8 mouse cellular contexts compared by ENCODE assay signal in the genomic region with DNA sequence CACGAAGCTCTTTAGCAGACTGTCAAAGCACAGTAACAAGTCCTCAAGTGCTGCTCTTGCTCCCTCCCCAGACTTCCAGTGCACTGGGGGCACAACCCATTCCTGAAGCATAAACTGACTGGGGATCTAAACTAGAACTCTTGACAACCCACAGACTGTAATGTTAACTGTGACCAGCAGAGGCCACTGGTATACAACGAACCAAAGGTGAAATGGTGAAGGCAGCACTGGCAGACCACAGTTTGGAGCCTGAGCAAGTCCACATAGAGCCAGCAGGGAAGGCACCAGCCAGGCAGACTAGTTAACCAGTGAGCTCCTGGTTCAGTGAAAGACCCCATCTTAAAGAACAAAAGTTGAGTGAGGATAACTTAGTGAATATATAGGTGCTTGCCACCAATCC. TPM values are rescaled to one million over a fixed set of nuclear protein-coding genes. Genes with fewer than 3 reads are reported as not detected.
A peak's percentile ranks its signal among the peaks of the same experiment; 100 is the strongest.
DNase-seq lines count a peak whose midpoint lies in the region; ATAC-seq and TF ChIP-seq lines count a peak whose summit lies in the region.

No protein-coding gene starts in this region.

- in situ Hi-C loops in Patski (cut with MboI; ENCODE audit: low pct_unique_long_range_greater_than_20kb): loop anchor here (5.0 to 25.0 kb wide), 3 partner anchors 91 to 421 kb away; no protein-coding TSS in a partner anchor

- DNase-seq in 416B (ENCODE audit: low read depth) (peak; percentile 86), Patski (ENCODE audit: low read depth, low spot score) (no peak), liver (peak; percentile 67)
- DNase-seq in cerebellum, adult 9-11 months: peak; percentile 62
- peak; percentile 67 for DNase-seq in gastrocnemius, postnatal 10 days
- peak; percentile 83 for DNase-seq in kidney, adult 2 months
- peak; percentile 86 for DNase-seq in stomach, postnatal 0 days (ENCODE audit: low spot score)

- ATAC-seq in Patski: no peak
- ATAC-seq in neural tube, embryonic 13.5 days (ENCODE audit: low read depth): peak; percentile 40; the same call in 1 of the 2 replicates
- ATAC-seq in stomach, postnatal 0 days (ENCODE audit: low FRiP score, low TSS enrichment): peak; percentile 74

- TF ChIP-seq POLR2A in kidney, adult 2 months (IDR thresholded peaks at IDR 0.05; ENCODE audit: low read depth, low read length): no peak

- peaks cover 10% of the 10 kb centered on the region for H3K4me1 ChIP-seq in kidney, adult 2 months (ENCODE audit: control insufficient read depth, insufficient read depth, low read length)
- H3K4me1 ChIP-seq in neural tube, embryonic 13.5 days (replicated peaks): peaks cover 17% of the 10 kb centered on the region
- H3K4me1 ChIP-seq in stomach, postnatal 0 days (replicated peaks; ENCODE audit: control insufficient read depth, insufficient read depth): no peaks in the 10 kb centered on the region

- no peak for TF ChIP-seq EP300 in stomach, postnatal 0 days (optimal IDR thresholded peaks at IDR 0.05)

- WGBS in kidney, adult 2 months: 8% methylated on average over 2 of the region's 2 CpGs
- WGBS in neural tube, embryonic 13.5 days: 33% methylated on average over 2 of the region's 2 CpGs
- 24% methylated on average over 2 of the region's 2 CpGs for WGBS in stomach, postnatal 0 days

- POLR2A ChIA-PET in Patski (lab: Charles Lee): interaction anchor here (0.6 kb wide), 1 partner anchor 166 kb away, joined by 5 read pairs; no protein-coding TSS in a partner anchor

- H3K4me2 ChIP-seq in neural tube, embryonic 13.5 days: no peak overlapping the region
- H3K4me2 ChIP-seq in stomach, postnatal 0 days (replicated peaks; ENCODE audit: low read depth): no peak overlapping the region

- no peaks in the 10 kb centered on the region for H3K9me3 ChIP-seq in neural tube, embryonic 13.5 days
- H3K9me3 ChIP-seq in stomach, postnatal 0 days (ENCODE audit: control insufficient read depth, low read length): no peaks in the 10 kb centered on the region

- H3K36me3 ChIP-seq in kidney, adult 2 months (ENCODE audit: control insufficient read depth, insufficient read depth, low read length): no peaks in the 10 kb centered on the region
- no peaks in the 10 kb centered on the region for H3K36me3 ChIP-seq in neural tube, embryonic 13.5 days
- no peaks in the 10 kb centered on the region for H3K36me3 ChIP-seq in stomach, postnatal 0 days (ENCODE audit: control insufficient read depth, insufficient read depth, low read length)

- no peak overlapping the region for H3K9ac ChIP-seq in neural tube, embryonic 13.5 days
- no peak overlapping the region for H3K9ac ChIP-seq in stomach, postnatal 0 days (ENCODE audit: low read length)

- H3K27me3 ChIP-seq in Patski: no peaks in the 10 kb centered on the region
- H3K27me3 ChIP-seq in kidney, adult 2 months (replicated peaks; ENCODE audit: control insufficient read depth, insufficient read depth, low read length): no peaks in the 10 kb centered on the region
- no peaks in the 10 kb centered on the region for H3K27me3 ChIP-seq in neural tube, embryonic 13.5 days
- H3K27me3 ChIP-seq in stomach, postnatal 0 days (ENCODE audit: control insufficient read depth, insufficient read depth, low read length): no peaks in the 10 kb centered on the region

- H3K4me3 ChIP-seq in kidney, adult 2 months (ENCODE audit: insufficient read depth, low read depth, low read length): no peak overlapping the region
- H3K4me3 ChIP-seq in neural tube, embryonic 13.5 days: no peak overlapping the region
- no peak overlapping the region for H3K4me3 ChIP-seq in stomach, postnatal 0 days (ENCODE audit: low read depth, low read length)

- TF ChIP-seq CTCF in Patski (IDR thresholded peaks at IDR 0.05): peak; percentile 74
- TF ChIP-seq CTCF in kidney, adult 2 months (conservative IDR thresholded peaks at IDR 0.05; ENCODE audit: insufficient read depth, insufficient read length, low read depth, low read length): peak; percentile 90
- TF ChIP-seq CTCF in stomach, postnatal 0 days (IDR thresholded peaks at IDR 0.05; ENCODE audit: low read depth): peak; percentile 97

- CTCF ChIA-PET in Patski (lab: Charles Lee): interaction anchor here (0.6 to 3.1 kb wide), 12 partner anchors 8 to 174 kb away, joined by 3 to 8 read pairs (median 3); no protein-coding TSS in a partner anchor

- no peak overlapping the region for H3K27ac ChIP-seq in kidney, adult 2 months (ENCODE audit: insufficient read depth, low read depth, low read length)
- no peak overlapping the region for H3K27ac ChIP-seq in neural tube, embryonic 13.5 days (replicated peaks)
- no peak overlapping the region for H3K27ac ChIP-seq in stomach, postnatal 0 days (replicated peaks)

RNA-seq across cellular contexts. Expression of gene Slmap, which starts 43.6 kb away (rescaled TPM):
- 121 TPM for polyA plus RNA-seq in Patski (2021)
- 100 to 1,000 TPM; 111 to 113 TPM for total RNA-seq in gastrocnemius, postnatal 10 days (2021)
- 19.3 and 20.0 TPM in 2 replicates for polyA plus RNA-seq in kidney, adult 2 months (2012; rRNA removed)
- polyA plus RNA-seq in neural tube, embryonic 13.5 days (2015; fragmentation: Nextera tagmentation; extraction: Ambion mirVana): 14.7 and 16.1 TPM in 2 replicates
- polyA plus RNA-seq in stomach, postnatal 0 days (2015; fragmentation: Nextera tagmentation; extraction: Ambion mirVana): 69.0 and 76.5 TPM in 2 replicates
